Mouse (Mus musculus) ES-Bruce4 (cell line): ENCODE data around the gene Sox21.

Experiments used
- CTCF ChIP-seq: IDR thresholded peaks from one replicate; pipeline ENCODE4 v1.8.1; 2011; ENCODE audit warnings: low read depth, low read length
- EP300 ChIP-seq: IDR thresholded peaks from 2 replicates; pipeline ENCODE4 v1.6.1; 2011; ENCODE audit warnings: low read depth, low read length; ENCODE audit not compliant: insufficient read depth

DNA sequence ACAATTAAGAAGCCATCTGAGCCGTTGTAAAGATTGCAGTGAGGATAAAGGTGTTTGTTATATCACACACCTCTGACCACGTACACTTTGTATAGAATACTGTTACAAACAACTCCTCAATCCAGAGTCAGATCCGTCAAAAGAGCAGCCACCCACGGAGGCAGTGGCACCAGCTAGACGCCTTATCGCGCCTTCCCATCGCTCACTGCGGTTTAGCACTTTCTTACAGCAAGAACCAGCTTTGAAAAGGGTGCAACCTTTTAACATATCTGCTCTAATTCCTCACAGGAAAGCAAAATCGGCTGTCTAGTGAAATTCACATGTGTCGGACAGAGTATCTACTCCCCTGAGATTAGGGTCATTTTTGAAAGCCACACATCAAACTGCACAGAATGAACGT is 39.8 kb downstream of the Sox21 start:
- TF ChIP-seq CTCF (no peak), EP300 (no peak)
